35 mouse cellular contexts compared by ENCODE assay signal in genomic region chrX:133869743-133870142, GRCm38 (mm10). TPM values are rescaled to one million over a fixed set of nuclear protein-coding genes. Genes with fewer than 3 reads are reported as not detected.
A peak's percentile ranks its signal among the peaks of the same experiment; 100 is the strongest.
DNase-seq lines count a peak whose midpoint lies in the region; ATAC-seq and TF ChIP-seq lines count a peak whose summit lies in the region.
"Had no signal": no experiment of that assay in that cellular context is flagged by ENCODE, and none has a peak within 500 bp of the region (broad histone marks: within the 10 kb centered on the region; RNA-seq: fewer than 3 reads in every experiment).

No protein-coding gene starts in this region.

- no peak overlapping the region for H3K4me2 ChIP-seq in liver, postnatal 0 days (ENCODE audit: low read depth, low read length)
- H3K4me2 ChIP-seq in liver, embryonic 11.5 days: no peak overlapping the region
- no peak overlapping the region for H3K4me2 ChIP-seq in CH12.LX (ENCODE audit: insufficient read depth, low read depth, poor library complexity, severe bottlenecking)
- no peak overlapping the region for H3K4me2 ChIP-seq in midbrain, embryonic 13.5 days (replicated peaks)
- H3K4me2 ChIP-seq: embryonic facial prominence, embryonic 15.5 days; forebrain, embryonic 12.5 days; heart, embryonic 11.5 days; hindbrain, embryonic 14.5 days; liver, embryonic 12.5 days; neural tube, embryonic 15.5 days had no signal

- peaks cover 3% of the 10 kb centered on the region; the same call in 1 of the 2 replicates for H3K27me3 ChIP-seq in liver, postnatal 0 days (ENCODE audit: insufficient read depth, low read length)
- no peaks in the 10 kb centered on the region for H3K27me3 ChIP-seq in liver, embryonic 11.5 days (replicated peaks; ENCODE audit: control insufficient read depth, insufficient read depth, low read length)
- no peaks in the 10 kb centered on the region for H3K27me3 ChIP-seq in CH12.LX (replicated peaks)
- H3K27me3 ChIP-seq in midbrain, embryonic 13.5 days: no peaks in the 10 kb centered on the region
- peaks cover 11% of the 10 kb centered on the region; the same call in 1 of the 2 replicates for H3K27me3 ChIP-seq in embryonic facial prominence, embryonic 10.5 days (replicated peaks; ENCODE audit: low read depth, poor library complexity, severe bottlenecking)
- H3K27me3 ChIP-seq: embryonic facial prominence, embryonic 15.5 days; forebrain, embryonic 12.5 days; liver, embryonic 12.5 days; neural tube, embryonic 15.5 days had no signal

- no peaks in the 10 kb centered on the region for H3K4me1 ChIP-seq in liver, postnatal 0 days (ENCODE audit: insufficient read depth)
- H3K4me1 ChIP-seq in liver, embryonic 11.5 days (replicated peaks; ENCODE audit: control insufficient read depth, insufficient read depth, low read length): no peaks in the 10 kb centered on the region
- no peaks in the 10 kb centered on the region for H3K4me1 ChIP-seq in CH12.LX (ENCODE audit: control insufficient read depth in 1 of 2, insufficient read depth in 2 of 2)
- H3K4me1 ChIP-seq in midbrain, embryonic 13.5 days (replicated peaks): no peaks in the 10 kb centered on the region
- H3K4me1 ChIP-seq in embryonic facial prominence, embryonic 10.5 days: no peaks in the 10 kb centered on the region
- H3K4me1 ChIP-seq: embryonic facial prominence, embryonic 15.5 days; forebrain, embryonic 12.5 days; liver, embryonic 12.5 days; neural tube, embryonic 15.5 days had no signal

- DNase-seq in liver, postnatal 0 days: no peak
- DNase-seq in liver, embryonic 11.5 days (ENCODE audit: low spot score): no peak
- peak; percentile 21 for DNase-seq in CH12.LX (ENCODE audit: extremely low read depth)
- no peak for DNase-seq in embryonic facial prominence, embryonic 10.5 days (ENCODE audit: low spot score)
- DNase-seq in frontal cortex, postnatal 10 days (ENCODE audit: low spot score in 2 of 2): no peak
- DNase-seq: adrenal gland, postnatal 10 days; B cell, adult 2 months; cerebellum, adult 11-12 months; cerebellum, postnatal 10 days; gastrocnemius, postnatal 14 days; heart, adult 18-20 months; heart, postnatal 4 days; kidney, adult 9 months; kidney, postnatal 10 days; layer of hippocampus, adult 9-11 months; lung, adult 18-20 months; lung, postnatal 14 days; midbrain, embryonic 14.5 days; right cerebral cortex, postnatal 25 days; thymus, adult 2 months; thymus, postnatal 36 days had no signal

- no peak for TF ChIP-seq RAD21 in CH12.LX (IDR thresholded peaks at IDR 0.05; ENCODE audit: low read depth, low read length)

- no peak for TF ChIP-seq POLR2A in CH12.LX (IDR thresholded peaks at IDR 0.05; ENCODE audit: low read depth, low read length)

- in situ Hi-C loops in CH12.LX (cut with MboI; ENCODE audit: low pct_ligation_motif_present, low pct_unique_long_range_greater_than_20kb, low sequenced_read_pairs): no loop called here

- no peak overlapping the region for H3K9ac ChIP-seq in liver, postnatal 0 days (replicated peaks)
- H3K9ac ChIP-seq in liver, embryonic 11.5 days (ENCODE audit: low read depth, low read length): no peak overlapping the region
- H3K9ac ChIP-seq in CH12.LX (ENCODE audit: insufficient read depth, low read depth): no peak overlapping the region
- no peak overlapping the region for H3K9ac ChIP-seq in midbrain, embryonic 13.5 days (replicated peaks)
- H3K9ac ChIP-seq: embryonic facial prominence, embryonic 15.5 days; forebrain, embryonic 12.5 days; hindbrain, embryonic 14.5 days; liver, embryonic 12.5 days; neural tube, embryonic 15.5 days had no signal

- H3K9me3 ChIP-seq in liver, postnatal 0 days (ENCODE audit: low read length): no peaks in the 10 kb centered on the region
- no peaks in the 10 kb centered on the region for H3K9me3 ChIP-seq in liver, embryonic 11.5 days (ENCODE audit: control insufficient read depth, low read length)
- H3K9me3 ChIP-seq in CH12.LX (replicated peaks; ENCODE audit: low read length): no peaks in the 10 kb centered on the region
- no peaks in the 10 kb centered on the region for H3K9me3 ChIP-seq in midbrain, embryonic 13.5 days
- no peaks in the 10 kb centered on the region for H3K9me3 ChIP-seq in embryonic facial prominence, embryonic 10.5 days
- H3K9me3 ChIP-seq: embryonic facial prominence, embryonic 15.5 days; forebrain, embryonic 12.5 days; liver, embryonic 12.5 days; neural tube, embryonic 15.5 days had no signal

- no peak overlapping the region for H3K4me3 ChIP-seq in liver, postnatal 0 days (ENCODE audit: low read depth, low read length)
- H3K4me3 ChIP-seq in liver, embryonic 11.5 days (ENCODE audit: low read depth, low read length): no peak overlapping the region
- no peak overlapping the region for H3K4me3 ChIP-seq in CH12.LX (replicated peaks in 1 of 3; ENCODE audit: low read depth in 2 of 3, low read length in 2 of 3, poor library complexity in 1 of 3)
- H3K4me3 ChIP-seq in midbrain, embryonic 13.5 days (replicated peaks): no peak overlapping the region
- H3K4me3 ChIP-seq in embryonic facial prominence, embryonic 10.5 days: no peak overlapping the region
- H3K4me3 ChIP-seq: embryonic facial prominence, embryonic 15.5 days; forebrain, embryonic 12.5 days; liver, embryonic 12.5 days; neural tube, embryonic 15.5 days had no signal

- 48% methylated on average over 6 of the region's 6 CpGs for WGBS in liver, postnatal 0 days (ENCODE audit: insufficient replicate concordance)
- 56% methylated on average over 6 of the region's 6 CpGs for WGBS in liver, embryonic 11.5 days
- 96% methylated on average over 6 of the region's 6 CpGs for whole genome bisulfite sequencing in midbrain, embryonic 13.5 days
- 90% methylated on average over 6 of the region's 6 CpGs for WGBS in embryonic facial prominence, embryonic 10.5 days

- TF ChIP-seq EP300 in liver, postnatal 0 days (IDR thresholded peaks at IDR 0.05; ENCODE audit: low read depth): no peak
- TF ChIP-seq EP300 in CH12.LX (IDR thresholded peaks at IDR 0.05; ENCODE audit: low read length): no peak

- H3K27ac ChIP-seq in liver, postnatal 0 days (ENCODE audit: low read depth): no peak overlapping the region
- no peak overlapping the region for H3K27ac ChIP-seq in liver, embryonic 11.5 days (ENCODE audit: low read depth, low read length)
- no peak overlapping the region for H3K27ac ChIP-seq in CH12.LX (ENCODE audit: insufficient read depth, low read depth)
- H3K27ac ChIP-seq in midbrain, embryonic 13.5 days: no peak overlapping the region
- no peak overlapping the region for H3K27ac ChIP-seq in embryonic facial prominence, embryonic 10.5 days (replicated peaks)
- H3K27ac ChIP-seq: embryonic facial prominence, embryonic 15.5 days; forebrain, embryonic 12.5 days; hindbrain, embryonic 14.5 days; liver, embryonic 12.5 days; neural tube, embryonic 15.5 days had no signal

- ATAC-seq in liver, postnatal 0 days: no peak
- ATAC-seq in liver, embryonic 11.5 days (replicated peaks; ENCODE audit: low FRiP score): no peak
- peak; percentile 99 for ATAC-seq in granulocyte monocyte progenitor cell, adult 5-6 weeks (replicated peaks; ENCODE audit: poor library complexity, severe bottlenecking)
- ATAC-seq in neutrophil, adult 5-6 weeks (ENCODE audit: extremely low read depth, insufficient number of reproducible peaks, low FRiP score, poor library complexity, severe bottlenecking): peak; percentile 64; the same call in 1 of the 2 replicates
- ATAC-seq in midbrain, embryonic 13.5 days: no peak
- ATAC-seq: intestine, postnatal 0 days; liver, embryonic 12.5 days; Patski had no signal

- no peaks in the 10 kb centered on the region for H3K79me2 ChIP-seq in CH12.LX (replicated peaks; ENCODE audit: control insufficient read depth, extremely low read depth, insufficient read depth, poor library complexity, severe bottlenecking)

- H3K36me3 ChIP-seq in liver, postnatal 0 days (replicated peaks; ENCODE audit: insufficient read depth, low read length): no peaks in the 10 kb centered on the region
- H3K36me3 ChIP-seq in liver, embryonic 11.5 days (ENCODE audit: control insufficient read depth, insufficient read depth, low read length): no peaks in the 10 kb centered on the region
- H3K36me3 ChIP-seq in CH12.LX (replicated peaks in 1 of 2; ENCODE audit: control insufficient read depth in 1 of 2, insufficient read depth in 1 of 2, low read length in 1 of 2): no peaks in the 10 kb centered on the region
- H3K36me3 ChIP-seq in midbrain, embryonic 13.5 days: no peaks in the 10 kb centered on the region
- H3K36me3 ChIP-seq in embryonic facial prominence, embryonic 10.5 days (replicated peaks): no peaks in the 10 kb centered on the region
- H3K36me3 ChIP-seq: embryonic facial prominence, embryonic 15.5 days; forebrain, embryonic 12.5 days; liver, embryonic 12.5 days; neural tube, embryonic 15.5 days had no signal

- TF ChIP-seq CTCF in liver, postnatal 0 days (IDR thresholded peaks at IDR 0.05; ENCODE audit: low read depth): 0 out of 2 replicates have a peak, but pooled peaks have one; percentile 7
- peak in 1 of 2 experiments; percentile 14; a peak in 1 of 4 replicates for TF ChIP-seq CTCF in CH12.LX (conservative IDR thresholded peaks at IDR 0.05 in 1 of 2, IDR thresholded peaks at IDR 0.05 in 1 of 2; ENCODE audit: low read depth in 2 of 2, low read length in 2 of 2)

- dilution Hi-C loops in CH12.LX (cut with MboI; ENCODE audit: extremely low pct_ligation_motif_present, extremely low pct_unique_long_range_greater_than_20kb, low sequenced_read_pairs): no loop called here

RNA-seq across cellular contexts. Expression of gene Tnmd, which starts 19.0 kb away (rescaled TPM):
- 0.08 TPM in 1 of 2 replicates, not detected in the other for polyA plus RNA-seq in liver, postnatal 0 days (2015; fragmentation: Nextera tagmentation; extraction: Ambion mirVana)
- polyA plus RNA-seq in liver, embryonic 11.5 days (2014; fragmentation: Nextera tagmentation; extraction: Ambion mirVana): not detected in 2 replicates
- total RNA-seq in CH12.LX (2012; rRNA removed) (not detected in 2 replicates), CH12.LX (2014; rRNA removed) (not detected in 2 replicates)
- polyA plus RNA-seq in CH12.LX (2012; ENCODE audit: insufficient read length, low read depth): not detected in 2 replicates
- not detected in 2 replicates for total RNA-seq in granulocyte monocyte progenitor cell, adult 5-6 weeks (2014; fragmentation: Nextera tagmentation)
- not detected in 2 replicates for total RNA-seq in granulocyte monocyte progenitor cell, adult 5-6 weeks (2017)
- total RNA-seq in neutrophil, adult 5-6 weeks (2017): not detected in 2 replicates
- 0.53 and 0.96 TPM in 2 replicates for polyA plus RNA-seq in midbrain, embryonic 13.5 days (2015; fragmentation: Nextera tagmentation; extraction: Ambion mirVana)
- polyA plus RNA-seq in embryonic facial prominence, embryonic 10.5 days (2016; fragmentation: Nextera tagmentation; extraction: Ambion mirVana): 0.32 TPM in 1 of 2 replicates, not detected in the other
- total RNA-seq: ES-E14; heart, adult 18-20 months; megakaryocyte-erythroid progenitor cell, adult 5-6 weeks had no signal
- polyA plus RNA-seq: large intestine, adult 2 months; liver, embryonic 12.5 days; Patski had no signal

RNA-seq across cellular contexts. Expression of gene Tspan6, which starts 28.5 kb away (rescaled TPM):
- 6.3 and 6.7 TPM in 2 replicates for polyA plus RNA-seq in liver, postnatal 0 days (2015; fragmentation: Nextera tagmentation; extraction: Ambion mirVana)
- polyA plus RNA-seq in liver, embryonic 11.5 days (2014; fragmentation: Nextera tagmentation; extraction: Ambion mirVana): 67.0 and 68.0 TPM in 2 replicates
- total RNA-seq in CH12.LX (2012; rRNA removed) (14.6 and 15.7 TPM in 2 replicates), CH12.LX (2014; rRNA removed) (0.59 and 0.72 TPM in 2 replicates)
- polyA plus RNA-seq in CH12.LX (2012; ENCODE audit: insufficient read length, low read depth): 0.64 and 0.96 TPM in 2 replicates
- total RNA-seq in granulocyte monocyte progenitor cell, adult 5-6 weeks (2014; fragmentation: Nextera tagmentation): 1.6 TPM in 1 of 2 replicates, not detected in the other
- total RNA-seq in granulocyte monocyte progenitor cell, adult 5-6 weeks (2017): 2.3 TPM in 1 of 2 replicates, not detected in the other
- total RNA-seq in neutrophil, adult 5-6 weeks (2017): 2.2 TPM in 1 of 2 replicates, not detected in the other
- 240 and 273 TPM in 2 replicates for polyA plus RNA-seq in midbrain, embryonic 13.5 days (2015; fragmentation: Nextera tagmentation; extraction: Ambion mirVana)
- polyA plus RNA-seq in embryonic facial prominence, embryonic 10.5 days (2016; fragmentation: Nextera tagmentation; extraction: Ambion mirVana): 198 and 205 TPM in 2 replicates

RNA-seq across cellular contexts. Expression of gene Srpx2, which starts 38.5 kb away (rescaled TPM):
- polyA plus RNA-seq in liver, postnatal 0 days (2015; fragmentation: Nextera tagmentation; extraction: Ambion mirVana): 0.83 and 0.86 TPM in 2 replicates
- 0.15 and 0.25 TPM in 2 replicates for polyA plus RNA-seq in liver, embryonic 11.5 days (2014; fragmentation: Nextera tagmentation; extraction: Ambion mirVana)
- total RNA-seq in CH12.LX (2012; rRNA removed): not detected in 2 replicates
- not detected in 2 replicates for total RNA-seq in CH12.LX (2014; rRNA removed)
- not detected in 2 replicates for polyA plus RNA-seq in CH12.LX (2012; ENCODE audit: insufficient read length, low read depth)
- total RNA-seq in granulocyte monocyte progenitor cell, adult 5-6 weeks (2014; fragmentation: Nextera tagmentation): not detected in 2 replicates
- not detected in 2 replicates for total RNA-seq in granulocyte monocyte progenitor cell, adult 5-6 weeks (2017)
- total RNA-seq in neutrophil, adult 5-6 weeks (2017): not detected in 2 replicates
- 1.4 and 1.6 TPM in 2 replicates for polyA plus RNA-seq in midbrain, embryonic 13.5 days (2015; fragmentation: Nextera tagmentation; extraction: Ambion mirVana)
- 0.45 and 0.59 TPM in 2 replicates for polyA plus RNA-seq in embryonic facial prominence, embryonic 10.5 days (2016; fragmentation: Nextera tagmentation; extraction: Ambion mirVana)
- total RNA-seq: megakaryocyte-erythroid progenitor cell, adult 5-6 weeks had no signal

Comparison
In these comparisons a context has a peak if more than half of its experiments do, and no peak if none do; other contexts are left out.
1. ATAC-seq: peak in granulocyte monocyte progenitor cell, adult 5-6 weeks (single experiment) and neutrophil, adult 5-6 weeks (single experiment); none in liver, postnatal 0 days (single experiment), liver, embryonic 11.5 days (single experiment) and midbrain, embryonic 13.5 days (single experiment).